Mouse (Mus musculus) small intestine, adult 2 months (tissue): ENCODE measurements at regions not wholly inside any gene's neighbourhood (a gene's known extent, or its start where the extent isn't known, plus 50 kb on each side); places are given as distances from the start of the nearest gene placed in this dataset.

ENCODE experiments used
- CTCF ChIP-seq: fragments of 200-500 bp; IDR thresholded peaks from 2 replicates; pipeline ENCODE4 v1.5.1; 2012; ENCODE audit warnings: low read depth, mild to moderate bottlenecking, control low read depth, inconsistent platforms, low read length, moderate library complexity, mixed read lengths; ENCODE audit not compliant: insufficient replicate concordance, insufficient read length; ENCODE audit errors: extremely low read depth
- POLR2A ChIP-seq: fragments of 200-500 bp; IDR thresholded peaks from 2 replicates; pipeline ENCODE4 v1.6.1; 2012; ENCODE audit warnings: low read depth, mild to moderate bottlenecking, control low read depth, inconsistent platforms, low read length, moderate library complexity

- TF ChIP-seq CTCF, result no peak
- TF ChIP-seq POLR2A, result no peak
Observed at GRCm38 (mm10) chr12:25475180-25475758, 378.3 kb upstream of the Id2 start.
